Mouse (Mus musculus): ENCODE measurements at regions not wholly inside any gene's neighbourhood (a gene's known extent, or its start where the extent isn't known, plus 50 kb on each side); places are given as distances from the start of the nearest gene placed in this dataset.

- TF ChIP-seq CTCF (IDR thresholded peaks at IDR 0.05; ENCODE audit: low read depth, low read length) = no peak
- no peak for TF ChIP-seq POLR2A (IDR thresholded peaks at IDR 0.05; ENCODE audit: extremely low read depth, insufficient read depth, low read length)
Observed at GRCm38 (mm10) chr12:90932684-90933083, 194.4 kb upstream of the Dio2 start.

All from liver, adult 2 months (tissue).